Mouse (Mus musculus) lung, postnatal 0 days (tissue): ENCODE data around the gene Gmds. TPM values are rescaled to one million over a fixed set of nuclear protein-coding genes. Genes with fewer than 3 reads are reported as not detected.

Experiments used
- ATAC-seq: fragments of 200-750 bp; cut with Nextera tagmentation; 2 replicates; pipeline ENCODE4 v1.8.0; 2017; ENCODE audit warnings: moderate library complexity
- DNase-seq: peaks from one replicate; pipeline ENCODE4 v3.0.0-alpha.2; 2016; ENCODE audit warnings: low spot score
- H3K27ac ChIP-seq: fragments of 300-500 bp; sonication (generic); 2 replicates; pipeline ENCODE4 v1.5.1; 2014; ENCODE audit warnings: antibody characterized with exemption, mild to moderate bottlenecking, low read length, mixed read lengths
- H3K27me3 ChIP-seq: fragments of 300-500 bp; sonication (generic); replicated peaks from 2 replicates; pipeline ENCODE4 v1.6.1; 2014; ENCODE audit warnings: low read length, mixed read lengths; ENCODE audit not compliant: insufficient read depth
- H3K36me3 ChIP-seq: fragments of 300-500 bp; sonication (generic); 2 replicates; pipeline ENCODE4 v1.6.1; 2014; ENCODE audit warnings: low read length, mixed read lengths; ENCODE audit not compliant: insufficient read depth
- H3K4me1 ChIP-seq: fragments of 300-500 bp; sonication (generic); 2 replicates; pipeline ENCODE4 v1.6.1; 2014; ENCODE audit warnings: antibody characterized with exemption, low read depth, low read length, mixed read lengths; ENCODE audit not compliant: insufficient read depth
- H3K4me2 ChIP-seq: fragments of 300-500 bp; sonication (generic); replicated peaks from 2 replicates; pipeline ENCODE4 v1.6.1; 2014; ENCODE audit warnings: low read depth, mild to moderate bottlenecking, low read length, moderate library complexity, mixed read lengths
- H3K4me3 ChIP-seq: fragments of 300-500 bp; sonication (generic); 2 replicates; pipeline ENCODE4 v1.5.1; 2014; ENCODE audit warnings: low read depth, low read length
- H3K9ac ChIP-seq: fragments of 300-500 bp; sonication (generic); replicated peaks from 2 replicates; pipeline ENCODE4 v1.6.1; 2014; ENCODE audit warnings: low read depth, mild to moderate bottlenecking
- H3K9me3 ChIP-seq: fragments of 300-500 bp; sonication (generic); 2 replicates; pipeline ENCODE4 v1.6.1; 2016; ENCODE audit warnings: low read length, mixed read lengths
- CTCF ChIP-seq: IDR thresholded peaks from 2 replicates; pipeline ENCODE4 v1.5.1; 2016; ENCODE audit warnings: antibody characterized with exemption, mild to moderate bottlenecking
- EP300 ChIP-seq: IDR thresholded peaks from 2 replicates; pipeline ENCODE4 v1.6.1; 2016; ENCODE audit warnings: antibody characterized with exemption, mild to moderate bottlenecking, control low read depth
- WGBS: fragments of 180-500 bp; shearing (Covaris S2); extraction: QIAGEN DNeasy Blood & Tissue Kit; methylation state at CpG from one replicate; pipeline ENCODE4 v1.1.7; 2014; 5-methylcytosine and 5-hydroxymethylcytosine counted together
- polyA plus RNA-seq: library from polyadenylated mRNA; unstranded; fragments of >200 nt; fragmentation: Nextera tagmentation; extraction: Ambion mirVana; gene quantifications from 2 replicates; pipeline ENCODE4 v1.2.1, GENCODE M21; 2015

Gmds gene
- polyA plus RNA-seq, 1 experiment from 2014 or later: 13.4 TPM

DNA sequence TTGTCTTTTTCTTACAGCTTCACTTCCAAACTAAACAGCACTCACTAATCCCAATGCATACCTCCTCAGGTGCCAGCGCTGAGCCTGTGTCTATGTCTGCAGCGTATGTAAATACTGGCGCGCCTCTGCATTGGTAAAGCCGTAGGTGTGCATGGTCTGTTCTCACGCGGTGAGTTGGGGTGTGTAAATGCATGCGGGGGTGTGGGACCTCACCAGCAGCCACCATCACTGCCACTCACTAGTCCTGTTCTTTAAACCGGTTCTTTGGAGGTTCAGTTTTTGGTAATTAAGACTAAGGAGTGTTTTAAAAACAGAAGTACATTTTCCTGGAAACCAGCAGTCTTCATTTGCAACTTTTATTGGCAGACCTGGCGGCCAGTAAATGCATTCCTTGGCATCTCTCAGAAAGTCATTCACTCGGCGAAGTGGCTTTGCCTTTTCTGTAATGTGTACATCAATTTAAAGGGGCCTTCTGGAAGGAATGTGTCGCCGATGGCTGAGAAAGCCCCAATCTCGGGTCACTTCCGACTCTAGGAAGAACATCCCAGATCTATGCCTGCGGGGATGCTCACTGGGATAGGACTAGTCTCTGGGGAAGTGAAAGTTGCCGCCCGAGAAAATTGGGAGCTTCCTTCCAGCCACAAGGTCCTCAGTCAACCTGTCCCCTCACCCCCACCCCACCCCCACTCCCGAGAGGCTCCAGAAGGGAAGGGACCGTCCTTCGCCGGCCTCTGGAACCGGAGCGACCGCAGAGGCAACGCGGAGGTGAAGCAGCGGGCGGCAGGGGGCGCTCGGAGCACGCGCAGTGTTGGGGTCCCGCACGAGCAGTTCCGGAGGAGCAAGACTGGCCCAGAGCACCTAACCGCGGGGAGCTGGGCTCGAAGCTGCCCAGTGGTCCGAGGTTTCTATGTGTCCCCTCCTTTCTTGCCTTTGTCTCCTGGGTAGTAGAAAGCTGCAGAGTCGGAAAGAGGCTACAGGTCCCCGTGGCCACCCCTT, 537.7 kb downstream of the Gmds start:
- no peak for TF ChIP-seq EP300
- TF ChIP-seq CTCF: peak; percentile 94

DNA sequence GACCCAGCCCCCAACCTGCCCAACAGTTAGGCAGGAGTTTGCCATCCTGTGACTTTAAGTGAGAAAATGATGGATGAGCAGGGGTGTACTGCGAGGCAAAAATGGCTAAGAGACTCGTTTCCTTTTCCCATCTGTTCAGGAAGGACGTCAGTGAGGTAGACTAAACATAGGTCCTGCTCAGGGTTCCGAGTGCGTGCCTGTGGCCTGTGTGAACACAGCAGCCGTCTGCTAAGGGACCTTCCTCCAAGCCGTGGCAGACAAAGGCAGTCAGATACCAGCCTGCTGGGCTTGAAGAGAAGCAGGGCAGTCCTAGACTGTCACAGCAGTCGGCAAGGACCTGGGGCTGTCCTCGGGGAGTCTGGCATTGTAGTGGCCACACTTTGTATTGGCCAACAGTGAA, 540.5 kb downstream of the Gmds start:
- DNase-seq (peak; percentile 44), ATAC-seq (peak; percentile 75)
- 9% methylated on average over 9 of the region's 9 CpGs for WGBS
- peak overlapping the region; percentile 25; the same call in 1 of the 2 replicates for H3K4me2 ChIP-seq
- H3K36me3 ChIP-seq: no peaks in the 10 kb centered on the region
- no peak overlapping the region for H3K9ac ChIP-seq
- no peaks in the 10 kb centered on the region for H3K9me3 ChIP-seq
- H3K27ac ChIP-seq: no peak overlapping the region
- 0 out of 2 replicates have a peak, but pooled peaks cover 2% of the 10 kb centered on the region for H3K4me1 ChIP-seq
- peaks cover 65% of the 10 kb centered on the region for H3K27me3 ChIP-seq
- no peak for TF ChIP-seq CTCF
- peak; percentile 82 for TF ChIP-seq EP300
- H3K4me3 ChIP-seq: no peak overlapping the region

More for the DNA sequence above, 537.7 kb downstream of the Gmds start:
- peaks cover 87% of the 10 kb centered on the region for H3K27me3 ChIP-seq
- H3K4me1 ChIP-seq: 0 out of 2 replicates have a peak, but pooled peaks cover 2% of the 10 kb centered on the region
- no peak overlapping the region for H3K27ac ChIP-seq
- peak; percentile 82 for DNase-seq
- H3K36me3 ChIP-seq: no peaks in the 10 kb centered on the region
- ATAC-seq: peak; percentile 81
- 2% methylated on average over 42 of the region's 43 CpGs for WGBS
- peak overlapping the region; percentile 38 for H3K4me2 ChIP-seq
- H3K4me3 ChIP-seq: peak overlapping the region; percentile 23
- H3K9me3 ChIP-seq: no peaks in the 10 kb centered on the region
- no peak overlapping the region for H3K9ac ChIP-seq

DNA sequence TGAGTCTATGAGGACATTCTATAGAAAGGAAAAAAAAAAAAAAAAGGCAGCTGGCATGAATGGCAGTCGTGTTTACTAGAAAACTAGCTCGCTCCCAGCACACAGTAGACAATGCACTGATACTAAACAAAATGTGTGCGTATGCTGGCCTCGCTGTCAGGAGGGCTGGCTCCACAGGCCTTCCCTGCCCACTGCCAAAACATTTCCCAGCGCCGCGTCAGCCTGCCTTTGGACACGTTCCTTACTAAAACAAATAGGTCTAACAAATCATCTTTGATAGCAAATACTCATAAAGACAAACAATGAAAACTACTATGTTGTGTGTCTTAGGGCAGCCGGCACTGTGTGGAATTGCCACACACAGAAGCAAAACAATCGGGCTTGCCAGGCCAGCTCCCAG, 541.2 kb downstream of the Gmds start:
- H3K27me3 ChIP-seq: peaks cover 58% of the 10 kb centered on the region
- no peak overlapping the region for H3K9ac ChIP-seq
- peak overlapping the region; percentile 25; the same call in 1 of the 2 replicates for H3K4me2 ChIP-seq
- 0 out of 2 replicates have a peak, but pooled peaks cover 2% of the 10 kb centered on the region for H3K4me1 ChIP-seq
- no peak for TF ChIP-seq CTCF
- TF ChIP-seq EP300: no peak
- DNase-seq (no peak), ATAC-seq (no peak)
- H3K9me3 ChIP-seq: no peaks in the 10 kb centered on the region
- 38% methylated on average over 10 of the region's 10 CpGs for WGBS
- no peak overlapping the region for H3K27ac ChIP-seq
- no peak overlapping the region for H3K4me3 ChIP-seq
- no peaks in the 10 kb centered on the region for H3K36me3 ChIP-seq

DNA sequence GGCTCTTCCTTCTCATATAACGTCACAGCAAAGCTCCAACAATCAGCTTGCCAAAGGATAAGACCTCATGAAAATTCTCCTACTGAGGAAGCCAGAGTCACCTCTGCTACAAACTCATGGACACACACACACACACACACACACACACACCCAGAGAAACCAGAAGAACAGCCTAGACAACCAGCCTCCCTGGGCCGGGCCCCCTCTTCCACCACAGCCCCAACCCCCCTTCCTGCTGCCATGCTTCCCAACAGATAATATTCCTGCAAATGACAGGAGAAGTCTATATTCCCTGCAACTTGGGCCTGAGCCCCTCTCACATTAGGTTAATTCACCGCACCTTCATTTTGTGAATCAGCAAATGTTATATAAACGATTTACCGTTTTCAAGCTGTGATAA, 545.4 kb downstream of the Gmds start:
- DNase-seq (no peak), ATAC-seq (no peak)
- 21% methylated on average over 5 of the region's 5 CpGs for WGBS
- Histone ChIP-seq H3K36me3 (no peaks in the 10 kb centered on the region), H3K4me1 (no peaks in the 10 kb centered on the region), H3K9ac (no peak overlapping the region), H3K4me3 (no peak overlapping the region), H3K27me3 (peaks cover 18% of the 10 kb centered on the region), H3K4me2 (no peak overlapping the region), H3K9me3 (no peaks in the 10 kb centered on the region), H3K27ac (no peak overlapping the region)
- TF ChIP-seq CTCF (no peak), EP300 (no peak)

DNA sequence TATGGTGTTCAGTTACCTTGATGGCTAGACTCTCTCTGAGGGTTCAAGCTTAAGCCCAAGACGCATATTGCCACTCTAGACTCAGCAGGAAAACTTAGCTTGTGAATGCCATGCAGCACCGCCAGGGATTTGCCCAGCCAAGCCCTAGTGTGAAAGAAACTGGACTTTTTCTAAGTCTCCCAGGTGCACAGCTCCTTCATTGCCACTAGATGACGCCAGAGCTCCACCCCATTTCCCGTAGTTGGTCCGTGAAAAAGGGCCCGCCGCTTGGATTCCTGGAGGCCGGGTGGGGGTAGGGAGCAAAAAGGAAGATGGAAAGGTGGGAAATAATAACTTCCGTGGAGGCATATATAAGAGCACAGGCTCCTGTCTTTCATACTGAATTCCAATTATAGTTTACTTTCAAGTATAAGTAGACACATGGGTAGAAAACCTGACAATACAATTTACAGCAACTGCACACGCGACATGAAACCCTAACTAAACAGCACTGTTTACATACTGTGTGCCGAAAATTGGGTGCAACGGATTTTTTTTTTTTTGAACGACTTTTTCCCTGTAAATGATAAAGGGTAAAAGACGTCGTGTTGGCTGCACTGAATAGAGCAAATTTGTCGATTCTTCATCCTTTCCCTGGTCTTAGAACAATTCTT, 545.9 kb downstream of the Gmds start:
- H3K4me3 ChIP-seq: no peak overlapping the region
- peak; percentile 72 for DNase-seq
- no peaks in the 10 kb centered on the region for H3K4me1 ChIP-seq
- WGBS: 7% methylated on average over 17 of the region's 17 CpGs
- ATAC-seq: 0 out of 2 replicates have a peak, but pooled peaks have one; percentile 16
- H3K27ac ChIP-seq: no peak overlapping the region
- H3K36me3 ChIP-seq: no peaks in the 10 kb centered on the region
- H3K27me3 ChIP-seq: peaks cover 12% of the 10 kb centered on the region
- peak overlapping the region; percentile 15; the same call in 1 of the 2 replicates for H3K4me2 ChIP-seq
- TF ChIP-seq EP300 (no peak), CTCF (peak; percentile 99)
- H3K9ac ChIP-seq: no peak overlapping the region
- no peaks in the 10 kb centered on the region for H3K9me3 ChIP-seq

DNA sequence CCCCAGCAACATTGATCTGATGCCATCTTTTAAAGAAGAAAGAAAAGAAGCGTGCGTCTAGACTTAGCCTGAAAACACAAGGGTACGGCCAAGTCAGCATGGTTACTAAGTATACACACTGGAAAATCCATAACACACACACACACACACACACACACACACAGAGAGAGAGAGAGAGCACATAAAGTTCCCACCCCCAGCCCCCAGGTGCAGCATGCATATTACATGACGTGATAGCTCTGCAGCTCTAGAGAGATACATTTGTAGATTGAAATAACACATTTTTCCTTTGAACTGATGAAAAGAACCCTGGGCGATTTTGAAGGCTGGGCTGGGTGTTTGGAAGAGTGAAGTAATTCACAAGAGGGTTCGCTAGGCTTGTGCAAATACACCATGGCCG, 553.8 kb downstream of the Gmds start:
- DNase-seq: no peak
- Histone ChIP-seq H3K27me3 (no peaks in the 10 kb centered on the region), H3K27ac (no peak overlapping the region), H3K4me2 (no peak overlapping the region), H3K9me3 (no peaks in the 10 kb centered on the region), H3K36me3 (no peaks in the 10 kb centered on the region), H3K9ac (no peak overlapping the region), H3K4me1 (no peaks in the 10 kb centered on the region), H3K4me3 (no peak overlapping the region)
- 41% methylated on average over 7 of the region's 7 CpGs for WGBS
- TF ChIP-seq EP300 (no peak), CTCF (no peak)
- ATAC-seq: no peak
